Mouse (Mus musculus) neural tube, embryonic 14.5 days (tissue): Measurements from ENCODE around the gene Slc6a3. TPM values are rescaled to one million over a fixed set of nuclear protein-coding genes. Genes with fewer than 3 reads are reported as not detected.

ENCODE experiments used
- ATAC-seq: fragments of 200-750 bp; cut with Nextera tagmentation; 2 replicates; pipeline ENCODE4 v1.8.0; 2017; ENCODE audit warnings: low read depth, mild to moderate bottlenecking, moderate TSS enrichment, moderate library complexity
- H3K27ac ChIP-seq: fragments of 300-500 bp; sonication (generic); 2 replicates; pipeline ENCODE4 v1.5.1; 2014; ENCODE audit warnings: low read depth, mild to moderate bottlenecking, control low read depth, low read length, moderate library complexity, mixed read lengths
- H3K27me3 ChIP-seq: fragments of 300-500 bp; sonication (generic); 2 replicates; pipeline ENCODE4 v1.6.1; 2014; ENCODE audit warnings: low read length; ENCODE audit not compliant: control insufficient read depth, insufficient read depth
- H3K36me3 ChIP-seq: fragments of 300-500 bp; sonication (generic); 2 replicates; pipeline ENCODE4 v1.6.1; 2014; ENCODE audit warnings: low read length, mixed read lengths; ENCODE audit not compliant: control insufficient read depth, insufficient read depth
- H3K4me1 ChIP-seq: fragments of 300-500 bp; sonication (generic); 2 replicates; pipeline ENCODE4 v1.6.1; 2014; ENCODE audit warnings: low read length; ENCODE audit not compliant: control insufficient read depth, insufficient read depth
- H3K4me2 ChIP-seq: fragments of 300-500 bp; sonication (generic); 2 replicates; pipeline ENCODE4 v1.6.1; 2014; ENCODE audit warnings: mild to moderate bottlenecking, low read depth, low read length, control low read depth
- H3K4me3 ChIP-seq: fragments of 300-500 bp; sonication (generic); 2 replicates; pipeline ENCODE4 v1.5.1; 2014; ENCODE audit warnings: low read depth, low read length, control low read depth, mixed read lengths
- H3K9ac ChIP-seq: fragments of 300-500 bp; sonication (generic); replicated peaks from 2 replicates; pipeline ENCODE4 v1.6.1; 2014; ENCODE audit warnings: low read depth, mild to moderate bottlenecking, control low read depth, low read length, mixed read lengths
- H3K9me3 ChIP-seq: fragments of 300-500 bp; sonication (generic); 2 replicates; pipeline ENCODE4 v1.6.1; 2016; ENCODE audit warnings: low read length; ENCODE audit not compliant: control insufficient read depth
- WGBS: fragments of 180-500 bp; shearing (Covaris S2); extraction: QIAGEN DNeasy Blood & Tissue Kit; methylation state at CpG from one replicate; pipeline ENCODE4 v1.1.7; 2014; 5-methylcytosine and 5-hydroxymethylcytosine counted together
- polyA plus RNA-seq: library from polyadenylated mRNA; unstranded; fragments of >200 nt; fragmentation: Nextera tagmentation; extraction: Ambion mirVana; gene quantifications from 2 replicates; pipeline ENCODE4 v1.2.1, GENCODE M21; 2014

The Slc6a3 gene
- polyA plus RNA-seq, 1 experiment from 2014 or later: not detected

GRCm38 (mm10) chr13:73502719-73503118 lies 33.8 kb upstream of the Slc6a3 start:
- Histone ChIP-seq H3K27ac (no peak overlapping the region), H3K36me3 (peaks cover 21% of the 10 kb centered on the region), H3K9me3 (no peaks in the 10 kb centered on the region), H3K4me2 (no peak overlapping the region), H3K27me3 (no peaks in the 10 kb centered on the region), H3K4me1 (no peaks in the 10 kb centered on the region), H3K9ac (no peak overlapping the region), H3K4me3 (no peak overlapping the region)
- WGBS: 74% methylated on average over 2 of the region's 2 CpGs
- ATAC-seq: no peak

GRCm38 (mm10) chr13:73505686-73506467 lies 30.7 kb upstream of the Slc6a3 start:
- peak; percentile 79; the same call in 1 of the 2 replicates for ATAC-seq
- 63% methylated on average over 7 of the region's 7 CpGs for WGBS
- H3K27me3 ChIP-seq: no peaks in the 10 kb centered on the region
- H3K9me3 ChIP-seq: no peaks in the 10 kb centered on the region
- no peak overlapping the region for H3K4me2 ChIP-seq
- no peaks in the 10 kb centered on the region for H3K4me1 ChIP-seq
- H3K4me3 ChIP-seq: no peak overlapping the region
- no peaks in the 10 kb centered on the region; the same call in 1 of the 2 replicates for H3K36me3 ChIP-seq
- no peak overlapping the region for H3K9ac ChIP-seq
- H3K27ac ChIP-seq: no peak overlapping the region

- Histone ChIP-seq H3K4me2 (no peak overlapping the region), H3K9me3 (no peaks in the 10 kb centered on the region), H3K4me3 (no peak overlapping the region), H3K27me3 (no peaks in the 10 kb centered on the region), H3K36me3 (peaks cover 9% of the 10 kb centered on the region; the same call in 1 of the 2 replicates), H3K4me1 (no peaks in the 10 kb centered on the region), H3K9ac (no peak overlapping the region), H3K27ac (no peak overlapping the region)
- ATAC-seq: no peak
- 88% methylated on average over 8 of the region's 8 CpGs for WGBS
These were observed 27.6 kb upstream of the Slc6a3 start for GRCm38 (mm10) chr13:73508817-73509550.

GRCm38 (mm10) chr13:73509869-73510268 lies 26.7 kb upstream of the Slc6a3 start:
- no peaks in the 10 kb centered on the region for H3K9me3 ChIP-seq
- H3K4me3 ChIP-seq: no peak overlapping the region
- H3K9ac ChIP-seq: no peak overlapping the region
- no peak for ATAC-seq
- H3K36me3 ChIP-seq: peaks cover 17% of the 10 kb centered on the region
- no peaks in the 10 kb centered on the region for H3K27me3 ChIP-seq
- no peak overlapping the region for H3K4me2 ChIP-seq
- no peak overlapping the region for H3K27ac ChIP-seq
- 89% methylated on average over 6 of the region's 6 CpGs for WGBS
- H3K4me1 ChIP-seq: no peaks in the 10 kb centered on the region

- no peak overlapping the region for H3K4me3 ChIP-seq
- no peak overlapping the region for H3K4me2 ChIP-seq
- H3K36me3 ChIP-seq: peaks cover 17% of the 10 kb centered on the region
- no peak overlapping the region for H3K9ac ChIP-seq
- no peaks in the 10 kb centered on the region for H3K27me3 ChIP-seq
- H3K4me1 ChIP-seq: no peaks in the 10 kb centered on the region
- no peaks in the 10 kb centered on the region for H3K9me3 ChIP-seq
- 61% methylated on average over 13 of the region's 13 CpGs for WGBS
- H3K27ac ChIP-seq: no peak overlapping the region
- peak; percentile 63 for ATAC-seq
These were observed 23.5 kb upstream of the Slc6a3 start for GRCm38 (mm10) chr13:73512776-73513673.

- WGBS: 75% methylated on average over 4 of the region's 4 CpGs
These were observed 19.7 kb upstream of the Slc6a3 start for GRCm38 (mm10) chr13:73516886-73517285.

GRCm38 (mm10) chr13:73533716-73534115 lies 2.8 kb upstream of the Slc6a3 start:
- no peaks in the 10 kb centered on the region for H3K36me3 ChIP-seq
- WGBS: 87% methylated on average over 3 of the region's 3 CpGs

More at GRCm38 (mm10) chr13:73516886-73517285, 19.7 kb upstream of the Slc6a3 start:
- H3K27ac ChIP-seq: no peak overlapping the region
- no peak overlapping the region for H3K9ac ChIP-seq
- H3K27me3 ChIP-seq: no peaks in the 10 kb centered on the region
- no peaks in the 10 kb centered on the region for H3K9me3 ChIP-seq
- H3K4me3 ChIP-seq: no peak overlapping the region
- no peaks in the 10 kb centered on the region for H3K4me1 ChIP-seq
- no peak overlapping the region for H3K4me2 ChIP-seq
- no peak for ATAC-seq
- peaks cover 17% of the 10 kb centered on the region for H3K36me3 ChIP-seq

GRCm38 (mm10) chr13:73535287-73535686 lies 1.3 kb upstream of the Slc6a3 start:
- Histone ChIP-seq H3K27me3 (peaks cover 36% of the 10 kb centered on the region), H3K4me1 (peaks cover 5% of the 10 kb centered on the region; the same call in 1 of the 2 replicates), H3K4me3 (no peak overlapping the region), H3K27ac (no peak overlapping the region), H3K9ac (no peak overlapping the region), H3K36me3 (no peaks in the 10 kb centered on the region), H3K4me2 (no peak overlapping the region), H3K9me3 (no peaks in the 10 kb centered on the region)
- ATAC-seq: no peak
- WGBS: 56% methylated on average over 3 of the region's 3 CpGs

More at GRCm38 (mm10) chr13:73533716-73534115, 2.8 kb upstream of the Slc6a3 start:
- no peak overlapping the region for H3K4me2 ChIP-seq
- peaks cover 5% of the 10 kb centered on the region; the same call in 1 of the 2 replicates for H3K4me1 ChIP-seq
- no peak overlapping the region for H3K27ac ChIP-seq
- H3K27me3 ChIP-seq: peaks cover 32% of the 10 kb centered on the region
- no peak overlapping the region for H3K4me3 ChIP-seq
- H3K9me3 ChIP-seq: no peaks in the 10 kb centered on the region
- ATAC-seq: no peak
- no peak overlapping the region for H3K9ac ChIP-seq
